Mouse (Mus musculus) forebrain, embryonic 11.5 days (tissue): ENCODE measurements around the gene Cyp46a1. TPM values are rescaled to one million over a fixed set of nuclear protein-coding genes. Genes with fewer than 3 reads are reported as not detected.

Source experiments
- ATAC-seq: fragments of 200-750 bp; cut with Nextera tagmentation; replicated peaks from 2 replicates; pipeline ENCODE4 v1.8.0; 2017; ENCODE audit warnings: moderate TSS enrichment; ENCODE audit not compliant: low FRiP score
- DNase-seq: peaks from one replicate; pipeline ENCODE4 v3.0.0-alpha.2; 2017; ENCODE audit warnings: low spot score
- H3K27ac ChIP-seq: fragments of 300-500 bp; sonication (generic); 2 replicates; pipeline ENCODE4 v1.5.1; 2014; ENCODE audit warnings: low read depth, low read length
- H3K27me3 ChIP-seq: fragments of 300-500 bp; sonication (generic); 2 replicates; pipeline ENCODE4 v1.6.1; 2014; ENCODE audit warnings: mild to moderate bottlenecking, low read length, mixed read lengths; ENCODE audit not compliant: control insufficient read depth, insufficient read depth
- H3K36me3 ChIP-seq: fragments of 300-500 bp; sonication (generic); 2 replicates; pipeline ENCODE4 v1.6.1; 2014; ENCODE audit warnings: mild to moderate bottlenecking, low read length, moderate library complexity, mixed read lengths; ENCODE audit not compliant: control insufficient read depth, insufficient read depth
- H3K4me1 ChIP-seq: fragments of 300-500 bp; sonication (generic); replicated peaks from 2 replicates; pipeline ENCODE4 v1.6.1; 2014; ENCODE audit warnings: low read length, mixed read lengths; ENCODE audit not compliant: control insufficient read depth, insufficient read depth
- H3K4me2 ChIP-seq: fragments of 300-500 bp; sonication (generic); 2 replicates; pipeline ENCODE4 v1.6.1; 2014; ENCODE audit warnings: low read depth, mild to moderate bottlenecking, low read length, moderate library complexity, mixed read lengths; ENCODE audit not compliant: severe bottlenecking
- H3K4me3 ChIP-seq: fragments of 300-500 bp; sonication (generic); 2 replicates; pipeline ENCODE4 v1.5.1; 2014; ENCODE audit warnings: low read depth, low read length
- H3K9ac ChIP-seq: fragments of 300-500 bp; sonication (generic); 2 replicates; pipeline ENCODE4 v1.6.1; 2014; ENCODE audit warnings: low read length
- H3K9me3 ChIP-seq: fragments of 300-500 bp; sonication (generic); 2 replicates; pipeline ENCODE4 v1.6.1; 2016; ENCODE audit warnings: low read length, mixed read lengths; ENCODE audit not compliant: control insufficient read depth
- WGBS: fragments of 180-500 bp; shearing (Covaris S2); extraction: QIAGEN DNeasy Blood & Tissue Kit; methylation state at CpG from one replicate; pipeline ENCODE4 v1.1.7; 2014; 5-methylcytosine and 5-hydroxymethylcytosine counted together
- polyA plus RNA-seq: library from polyadenylated mRNA; unstranded; fragments of >200 nt; fragmentation: Nextera tagmentation; extraction: Ambion mirVana; gene quantifications from 2 replicates; pipeline ENCODE4 v1.2.1, GENCODE M21; 2014

The Cyp46a1 gene
- polyA plus RNA-seq, 1 experiment from 2014 or later: 18.4 TPM

DNA sequence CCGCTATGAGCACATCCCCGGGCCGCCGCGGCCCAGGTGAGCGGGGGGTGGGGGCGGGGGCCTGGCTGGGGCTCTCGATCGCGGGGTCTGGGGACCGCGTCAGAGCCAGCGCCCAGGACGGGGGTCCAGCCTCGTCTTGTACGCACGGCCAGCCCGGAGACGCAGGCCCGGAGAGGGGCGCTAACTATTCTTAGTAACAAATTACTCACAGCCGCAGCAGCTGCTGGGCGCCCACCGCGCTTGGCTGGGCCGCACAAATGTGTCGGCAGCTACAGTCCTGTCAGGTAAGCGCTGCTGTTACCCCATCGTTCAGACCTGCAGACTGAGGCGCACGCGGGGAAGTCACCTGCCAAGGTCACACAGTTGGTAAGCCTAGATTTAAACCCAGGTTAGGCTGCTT lies 348 bp downstream of the Cyp46a1 start:
- peak overlapping the region; percentile 53 for H3K4me3 ChIP-seq
- H3K36me3 ChIP-seq: no peaks in the 10 kb centered on the region
- no peak overlapping the region for H3K27ac ChIP-seq
- H3K9ac ChIP-seq: peak overlapping the region; percentile 66
- 2% methylated on average over 32 of the region's 32 CpGs for WGBS
- H3K4me1 ChIP-seq: peaks cover 10% of the 10 kb centered on the region; the same call in 1 of the 2 replicates
- ATAC-seq: no peak
- no peak for DNase-seq
- peak overlapping the region; percentile 97 for H3K4me2 ChIP-seq
- no peaks in the 10 kb centered on the region for H3K27me3 ChIP-seq
- H3K9me3 ChIP-seq: no peaks in the 10 kb centered on the region

GRCm38 (mm10) chr12:108338572-108339190 lies 4.5 kb downstream of the Cyp46a1 start:
- H3K9me3 ChIP-seq: no peaks in the 10 kb centered on the region
- H3K4me2 ChIP-seq: no peak overlapping the region
- 30% methylated on average over 14 of the region's 14 CpGs for WGBS
- peaks cover 5% of the 10 kb centered on the region; the same call in 1 of the 2 replicates for H3K4me1 ChIP-seq
- ATAC-seq: no peak
- H3K36me3 ChIP-seq: no peaks in the 10 kb centered on the region
- no peak overlapping the region for H3K27ac ChIP-seq
- no peaks in the 10 kb centered on the region for H3K27me3 ChIP-seq
- H3K9ac ChIP-seq: no peak overlapping the region
- no peak overlapping the region for H3K4me3 ChIP-seq
- peak; percentile 78 for DNase-seq

GRCm38 (mm10) chr12:108348151-108348550 lies 14.0 kb downstream of the Cyp46a1 start:
- H3K9me3 ChIP-seq: no peaks in the 10 kb centered on the region
- WGBS: 83% methylated on average over 8 of the region's 8 CpGs
- ATAC-seq: no peak
- H3K4me1 ChIP-seq: peaks cover 5% of the 10 kb centered on the region; the same call in 1 of the 2 replicates
- H3K27me3 ChIP-seq: peaks cover 7% of the 10 kb centered on the region; the same call in 1 of the 2 replicates
- no peak overlapping the region for H3K27ac ChIP-seq
- no peak overlapping the region for H3K4me3 ChIP-seq
- H3K4me2 ChIP-seq: no peak overlapping the region
- H3K9ac ChIP-seq: no peak overlapping the region
- no peak for DNase-seq
- H3K36me3 ChIP-seq: no peaks in the 10 kb centered on the region

- Histone ChIP-seq H3K4me1 (peaks cover 5% of the 10 kb centered on the region; the same call in 1 of the 2 replicates), H3K27ac (no peak overlapping the region), H3K4me3 (no peak overlapping the region), H3K36me3 (no peaks in the 10 kb centered on the region), H3K9ac (no peak overlapping the region), H3K27me3 (peaks cover 13% of the 10 kb centered on the region; the same call in 1 of the 2 replicates), H3K9me3 (no peaks in the 10 kb centered on the region), H3K4me2 (no peak overlapping the region)
- DNase-seq (no peak), ATAC-seq (no peak)
- 77% methylated on average over 5 of the region's 5 CpGs for WGBS
These were observed 14.8 kb downstream of the Cyp46a1 start for GRCm38 (mm10) chr12:108349026-108349425.

DNA sequence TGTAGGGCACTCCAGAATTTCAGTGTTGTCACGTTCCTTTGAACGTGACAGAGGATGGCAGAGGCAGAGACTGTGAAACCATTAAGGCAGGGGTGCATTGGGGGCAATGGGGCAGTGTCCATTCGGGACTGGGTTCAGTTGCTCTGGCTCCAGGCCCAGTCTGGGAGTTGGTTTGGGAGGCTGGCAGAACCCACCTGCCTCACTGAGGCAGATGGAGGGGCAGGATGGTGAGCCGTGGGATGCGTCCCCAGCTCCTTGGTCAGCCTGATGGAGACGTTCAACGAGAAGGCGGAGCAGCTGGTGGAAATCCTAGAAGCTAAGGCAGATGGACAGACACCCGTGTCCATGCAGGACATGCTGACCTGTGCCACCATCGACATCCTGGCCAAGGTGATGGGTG lies 16.8 kb downstream of the Cyp46a1 start:
- Histone ChIP-seq H3K4me2 (no peak overlapping the region), H3K9me3 (no peaks in the 10 kb centered on the region), H3K36me3 (no peaks in the 10 kb centered on the region), H3K4me1 (peaks cover 5% of the 10 kb centered on the region; the same call in 1 of the 2 replicates), H3K27me3 (peaks cover 13% of the 10 kb centered on the region; the same call in 1 of the 2 replicates), H3K4me3 (no peak overlapping the region), H3K27ac (no peak overlapping the region), H3K9ac (no peak overlapping the region)
- 86% methylated on average over 10 of the region's 10 CpGs for WGBS
- DNase-seq (no peak), ATAC-seq (no peak)

- peaks cover 13% of the 10 kb centered on the region; the same call in 1 of the 2 replicates for H3K27me3 ChIP-seq
- H3K4me3 ChIP-seq: no peak overlapping the region
- H3K36me3 ChIP-seq: no peaks in the 10 kb centered on the region
- ATAC-seq: no peak
- H3K4me2 ChIP-seq: peak overlapping the region; percentile 1; the same call in 1 of the 2 replicates
- H3K9me3 ChIP-seq: no peaks in the 10 kb centered on the region
- H3K27ac ChIP-seq: no peak overlapping the region
- DNase-seq: no peak
- peaks cover 5% of the 10 kb centered on the region; the same call in 1 of the 2 replicates for H3K4me1 ChIP-seq
- H3K9ac ChIP-seq: peak overlapping the region; percentile 5; the same call in 1 of the 2 replicates
- 9% methylated on average over 35 of the region's 35 CpGs for WGBS
These were observed 18.4 kb downstream of the Cyp46a1 start for GRCm38 (mm10) chr12:108352371-108353136.

DNA sequence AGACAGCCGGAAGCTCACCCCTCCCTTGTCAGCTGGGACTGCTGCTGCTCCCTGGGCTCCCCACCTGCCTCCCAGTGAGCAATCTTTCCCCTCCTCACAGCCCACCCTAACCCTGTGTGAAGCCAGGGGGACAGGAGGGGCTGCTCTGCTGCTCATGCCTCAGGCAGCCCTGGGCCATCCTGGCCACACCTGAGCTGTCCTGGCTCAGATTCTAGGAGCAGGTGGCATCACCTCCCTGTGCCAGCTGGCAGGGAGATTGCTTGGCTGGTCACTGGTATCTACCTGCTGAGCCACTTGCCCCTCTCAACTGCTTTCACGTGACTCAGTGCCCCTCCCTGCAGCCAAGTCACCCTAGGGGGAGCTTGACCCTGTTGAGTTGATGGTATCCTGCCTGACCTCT lies 20.1 kb downstream of the Cyp46a1 start:
- H3K4me3 ChIP-seq: no peak overlapping the region
- no peak overlapping the region for H3K4me2 ChIP-seq
- no peak overlapping the region for H3K9ac ChIP-seq
- no peak for DNase-seq
- WGBS: 70% methylated on average over 2 of the region's 2 CpGs
- ATAC-seq: no peak
- H3K4me1 ChIP-seq: peaks cover 5% of the 10 kb centered on the region; the same call in 1 of the 2 replicates
- no peaks in the 10 kb centered on the region for H3K36me3 ChIP-seq
- peaks cover 13% of the 10 kb centered on the region; the same call in 1 of the 2 replicates for H3K27me3 ChIP-seq
- no peak overlapping the region for H3K27ac ChIP-seq
- H3K9me3 ChIP-seq: no peaks in the 10 kb centered on the region

- H3K27ac ChIP-seq: no peak overlapping the region
- H3K4me2 ChIP-seq: no peak overlapping the region
- H3K4me1 ChIP-seq: peaks cover 5% of the 10 kb centered on the region; the same call in 1 of the 2 replicates
- WGBS: 85% methylated on average over 1 of the region's 1 CpGs
- H3K9me3 ChIP-seq: no peaks in the 10 kb centered on the region
- H3K36me3 ChIP-seq: no peaks in the 10 kb centered on the region
- H3K4me3 ChIP-seq: no peak overlapping the region
- H3K27me3 ChIP-seq: peaks cover 13% of the 10 kb centered on the region; the same call in 1 of the 2 replicates
- no peak for DNase-seq
- no peak overlapping the region for H3K9ac ChIP-seq
- ATAC-seq: no peak
These were observed 21.1 kb downstream of the Cyp46a1 start for GRCm38 (mm10) chr12:108355271-108355670.
